Mouse (Mus musculus): ENCODE data around the gene Fam229b. TPM values are rescaled to one million over a fixed set of nuclear protein-coding genes. Genes with fewer than 3 reads are reported as not detected.

The Fam229b gene
- polyA plus RNA-seq, 1 experiment, result 2.9 TPM

GRCm38 (mm10) chr10:39096981-39097380 is 36.7 kb downstream of the Fam229b start:
- H3K27ac ChIP-seq (ENCODE audit: insufficient read depth, low read depth, low read length), result no peak overlapping the region
- peak; percentile 42; the same call in 1 of the 2 replicates for TF ChIP-seq CTCF (IDR thresholded peaks at IDR 0.05; ENCODE audit: low read depth, low read length)
- TF ChIP-seq POLR2A (IDR thresholded peaks at IDR 0.05; ENCODE audit: borderline replicate concordance, low read depth, low read length), result no peak
- H3K4me3 ChIP-seq (ENCODE audit: insufficient read depth, low read length), result no peak overlapping the region
- H3K4me1 ChIP-seq (ENCODE audit: control insufficient read depth, insufficient read depth, low read length), result no peaks in the 10 kb centered on the region

- TF ChIP-seq POLR2A (IDR thresholded peaks at IDR 0.05; ENCODE audit: borderline replicate concordance, low read depth, low read length) (no peak), CTCF (IDR thresholded peaks at IDR 0.05; ENCODE audit: low read depth, low read length) (no peak)
- H3K4me1 ChIP-seq (ENCODE audit: control insufficient read depth, insufficient read depth, low read length), result no peaks in the 10 kb centered on the region
These were observed 61.7 kb downstream of the Fam229b start for GRCm38 (mm10) chr10:39072048-39072447.

More at GRCm38 (mm10) chr10:39072048-39072447, 61.7 kb downstream of the Fam229b start:
- Histone ChIP-seq H3K27ac (ENCODE audit: insufficient read depth, low read depth, low read length) (no peak overlapping the region), H3K4me3 (ENCODE audit: insufficient read depth, low read length) (no peak overlapping the region)

Other genes with a start within 250 kb of the Fam229b start
- 0.12 and 0.17 TPM in 2 replicates for gene Lama4, start 168.4 kb downstream of the Fam229b start, polyA plus RNA-seq (2012; ENCODE audit: insufficient read depth, insufficient read length, missing spikeins)
- 3.8 and 9.5 TPM in 2 replicates for gene Tube1, start 62 bp upstream of the Fam229b start, polyA plus RNA-seq (2012; ENCODE audit: insufficient read depth, insufficient read length, missing spikeins)
- gene Ccn6, start 29.9 kb upstream of the Fam229b start, polyA plus RNA-seq (2012; ENCODE audit: insufficient read depth, insufficient read length, missing spikeins), result not detected in 2 replicates
- gene Fyn, start 234.9 kb upstream of the Fam229b start, polyA plus RNA-seq (2012; ENCODE audit: insufficient read depth, insufficient read length, missing spikeins), result 30.7 and 35.5 TPM in 2 replicates